Mouse (Mus musculus) MEL (cell line): ENCODE data around the gene Map2k5. TPM values are rescaled to one million over a fixed set of nuclear protein-coding genes. Genes with fewer than 3 reads are reported as not detected.

Experiments used
- DNase-seq: peaks from one replicate; pipeline ENCODE4 v3.0.0; 2011; ENCODE audit warnings: low read depth, low spot score
- H3K27ac ChIP-seq: 2 replicates; pipeline ENCODE4 v1.5.1; 2012; ENCODE audit warnings: low read depth, mild to moderate bottlenecking, control low read depth, low read length, moderate library complexity; ENCODE audit not compliant: control insufficient read depth
- H3K27me3 ChIP-seq, 2 experiments: fragments of 150-350 bp in 1 of 2; sonication (generic) in 1 of 2; 2 replicates each; pipeline ENCODE4 v1.6.1; 2012; ENCODE audit warnings: low read length in 2 of 2, mild to moderate bottlenecking in 2 of 2, improper control_type of control experiment in 1 of 2, moderate library complexity in 1 of 2; ENCODE audit not compliant: insufficient read depth in 2 of 2, control insufficient read depth in 1 of 2
- H3K36me3 ChIP-seq, 2 experiments: 2 replicates each; pipeline ENCODE4 v1.6.1; 2012 to 2014; ENCODE audit warnings: low read length in 2 of 2, improper control_type of control experiment in 1 of 2, inconsistent platforms in 1 of 2, mild to moderate bottlenecking in 1 of 2; ENCODE audit not compliant: insufficient read depth in 2 of 2, control insufficient read depth in 1 of 2
- H3K4me1 ChIP-seq, 2 experiments: fragments of 150-350 bp in 1 of 2; sonication (generic) in 1 of 2; 2 replicates each; pipeline ENCODE4 v1.6.1; 2012; ENCODE audit warnings: low read length in 2 of 2, improper control_type of control experiment in 1 of 2, mild to moderate bottlenecking in 1 of 2; ENCODE audit not compliant: insufficient read depth in 2 of 2, control insufficient read depth in 1 of 2
- H3K4me3 ChIP-seq, 2 experiments: fragments of 150-350 bp in 1 of 2; sonication (generic) in 1 of 2; 2 replicates each; pipeline ENCODE4 v1.5.1; 2012; ENCODE audit warnings: low read depth in 2 of 2, low read length in 2 of 2, mild to moderate bottlenecking in 2 of 2, moderate library complexity in 2 of 2, control low read depth in 1 of 2, improper control_type of control experiment in 1 of 2; ENCODE audit not compliant: control insufficient read depth in 1 of 2, insufficient read depth in 1 of 2
- H3K79me2 ChIP-seq: 2 replicates; pipeline ENCODE4 v1.6.1; 2012; ENCODE audit warnings: mild to moderate bottlenecking, low read length, moderate library complexity; ENCODE audit not compliant: control insufficient read depth, poor library complexity, insufficient read depth
- H3K9ac ChIP-seq: 2 replicates; pipeline ENCODE4 v1.6.1; 2012; ENCODE audit warnings: low read depth, mild to moderate bottlenecking, control low read depth, low read length, moderate library complexity; ENCODE audit not compliant: control insufficient read depth, poor library complexity, severe bottlenecking
- H3K9me3 ChIP-seq: fragments of 150-350 bp; sonication (generic); replicated peaks from 2 replicates; pipeline ENCODE4 v1.6.1; 2012; ENCODE audit warnings: mild to moderate bottlenecking, low read length, improper control_type of control experiment, moderate library complexity; ENCODE audit not compliant: insufficient read depth
- CHD2 ChIP-seq: IDR thresholded peaks from 2 replicates; pipeline ENCODE4 v1.6.1; 2011; ENCODE audit warnings: low read length, improper control_type of control experiment
- E2F4 ChIP-seq: IDR thresholded peaks from 2 replicates; pipeline ENCODE4 v1.6.1; 2011; ENCODE audit warnings: low read depth, low read length, improper control_type of control experiment, borderline replicate concordance
- EP300 ChIP-seq, 2 experiments: IDR thresholded peaks; 2 replicates each; pipeline ENCODE4 v1.6.1; 2011; ENCODE audit warnings: improper control_type of control experiment in 2 of 2, low read length in 2 of 2, low read depth in 1 of 2, mild to moderate bottlenecking in 1 of 2
- ETS1 ChIP-seq: IDR thresholded peaks from 2 replicates; pipeline ENCODE4 v1.6.1; 2012; ENCODE audit warnings: low read depth, mild to moderate bottlenecking, inconsistent platforms, low read length, improper control_type of control experiment, moderate library complexity
- GATA1 ChIP-seq: IDR thresholded peaks from 2 replicates; pipeline ENCODE4 v1.6.1; 2011; ENCODE audit warnings: low read depth, low read length, improper control_type of control experiment
- JUND ChIP-seq: IDR thresholded peaks from 2 replicates; pipeline ENCODE4 v1.6.1; 2011; ENCODE audit warnings: low read depth, mild to moderate bottlenecking, improper control_type of control experiment, low read length
- KAT2A ChIP-seq: conservative IDR thresholded peaks from 2 replicates; pipeline ENCODE4 v1.6.1; 2012; ENCODE audit warnings: low read depth, low read length, improper control_type of control experiment, inconsistent platforms
- MAX ChIP-seq: IDR thresholded peaks from 2 replicates; pipeline ENCODE4 v1.6.1; 2011; ENCODE audit warnings: low read length, improper control_type of control experiment
- MAZ ChIP-seq: IDR thresholded peaks from 2 replicates; pipeline ENCODE4 v1.6.1; 2012; ENCODE audit warnings: low read depth, mild to moderate bottlenecking, inconsistent platforms, low read length, improper control_type of control experiment
- MEF2A ChIP-seq: IDR thresholded peaks from 2 replicates; pipeline ENCODE4 v1.6.1; 2014; ENCODE audit warnings: low read depth, mild to moderate bottlenecking, inconsistent platforms, low read length, improper control_type of control experiment; ENCODE audit not compliant: poor library complexity, insufficient replicate concordance, severe bottlenecking; ENCODE audit errors: extremely low read depth
- MYB ChIP-seq: IDR thresholded peaks from 2 replicates; pipeline ENCODE4 v1.6.1; 2011; ENCODE audit warnings: mild to moderate bottlenecking, low read depth, low read length, improper control_type of control experiment
- MYC ChIP-seq: IDR thresholded peaks from 2 replicates; pipeline ENCODE4 v1.6.1; 2011; ENCODE audit warnings: low read depth, mild to moderate bottlenecking, low read length, improper control_type of control experiment, moderate library complexity
- NELFE ChIP-seq: IDR thresholded peaks from 2 replicates; pipeline ENCODE4 v1.6.1; 2011; ENCODE audit warnings: low read depth, low read length, improper control_type of control experiment
- NRF1 ChIP-seq: IDR thresholded peaks from 2 replicates; pipeline ENCODE4 v1.6.1; 2014; ENCODE audit warnings: low read depth, mild to moderate bottlenecking, inconsistent platforms, low read length, improper control_type of control experiment, moderate library complexity; ENCODE audit not compliant: poor library complexity, insufficient read depth, severe bottlenecking
- POLR2A ChIP-seq, 2 experiments: IDR thresholded peaks; 2 replicates each; pipeline ENCODE4 v1.6.1; 2011 to 2012; ENCODE audit warnings: low read length in 2 of 2, mild to moderate bottlenecking in 2 of 2, control low read depth in 1 of 2, improper control_type of control experiment in 1 of 2, low read depth in 1 of 2, moderate library complexity in 1 of 2; ENCODE audit not compliant: control insufficient read depth in 1 of 2, insufficient read depth in 1 of 2, poor library complexity in 1 of 2
- POLR2AphosphoS5 ChIP-seq: IDR thresholded peaks from 2 replicates; pipeline ENCODE4 v1.6.1; 2012; ENCODE audit warnings: low read depth, borderline replicate concordance, mild to moderate bottlenecking, inconsistent platforms, low read length, moderate library complexity, mixed read lengths
- SIN3A ChIP-seq: IDR thresholded peaks from 2 replicates; pipeline ENCODE4 v1.6.1; 2012; ENCODE audit warnings: low read length, improper control_type of control experiment, inconsistent platforms
- UBTF ChIP-seq: IDR thresholded peaks from 2 replicates; pipeline ENCODE4 v1.6.1; 2012; ENCODE audit warnings: low read depth, mild to moderate bottlenecking, inconsistent platforms, low read length, improper control_type of control experiment, moderate library complexity, borderline replicate concordance; ENCODE audit not compliant: insufficient read depth
- USF2 ChIP-seq, 2 experiments: IDR thresholded peaks; 2 replicates each; pipeline ENCODE4 v1.6.1; 2011 to 2012; ENCODE audit warnings: improper control_type of control experiment in 2 of 2, low read length in 2 of 2, borderline replicate concordance in 1 of 2, inconsistent platforms in 1 of 2, low read depth in 1 of 2, mild to moderate bottlenecking in 1 of 2; ENCODE audit not compliant: insufficient read depth in 1 of 2
- ZC3H11A ChIP-seq: IDR thresholded peaks from 2 replicates; pipeline ENCODE4 v1.6.1; 2012; ENCODE audit warnings: low read depth, mild to moderate bottlenecking, inconsistent platforms, low read length, improper control_type of control experiment
- polyA plus RNA-seq, 2 experiments: library from polyadenylated mRNA; stranded (reverse) in 1 of 2; unstranded in 1 of 2; fragments of >175 nt in 1 of 2; fragments of >200 nt in 1 of 2; gene quantifications; 2 replicates each; pipeline versions ENCODE4 v1.2.1 to v1.2.4; 2012; ENCODE audit warnings: low replicate concordance in 2 of 2, low read depth in 1 of 2; ENCODE audit not compliant: insufficient read length in 2 of 2, insufficient read depth in 1 of 2, missing spikeins in 1 of 2
- total RNA-seq: library from RNA; depleted of rRNA; stranded (reverse); fragments of 300-350 nt; gene quantifications from 2 replicates; pipeline ENCODE4 v1.2.3, GENCODE M21; 2012

The Map2k5 gene
- total and polyA plus RNA-seq, 3 experiments, result 9.6 to 29.1 TPM; not detected in 1

GRCm38 (mm10) chr9:63309956-63310355, 67.7 kb downstream of the Map2k5 start:
- no peak for DNase-seq

GRCm38 (mm10) chr9:63309008-63309407, 68.7 kb downstream of the Map2k5 start:
- no peak overlapping the region for H3K9ac ChIP-seq
- no peaks in the 10 kb centered on the region for H3K27me3 ChIP-seq
- no peak overlapping the region for H3K27ac ChIP-seq
- H3K36me3 ChIP-seq, result no peaks in the 10 kb centered on the region
- no peaks in the 10 kb centered on the region for H3K4me1 ChIP-seq
- TF ChIP-seq MEF2A (no peak), MAX (no peak), POLR2A (IDR thresholded peaks at IDR 0.05; ENCODE audit: control insufficient read depth in 1 of 2, insufficient read depth in 1 of 2, low read depth in 1 of 2, low read length in 2 of 2, poor library complexity in 1 of 2) (no peak), MYC (no peak), JUND (no peak), MYB (no peak), EP300 (IDR thresholded peaks at IDR 0.05; ENCODE audit: low read depth in 1 of 2, low read length in 2 of 2) (no peak)
- H3K9me3 ChIP-seq, result no peaks in the 10 kb centered on the region
- no peaks in the 10 kb centered on the region for H3K79me2 ChIP-seq
- no peak for DNase-seq
- no peak overlapping the region for H3K4me3 ChIP-seq

More at GRCm38 (mm10) chr9:63309956-63310355, 67.7 kb downstream of the Map2k5 start:
- no peaks in the 10 kb centered on the region for H3K27me3 ChIP-seq
- TF ChIP-seq KAT2A (no peak), NRF1 (no peak), SIN3A (no peak), ZC3H11A (no peak), USF2 (IDR thresholded peaks at IDR 0.05; ENCODE audit: borderline replicate concordance in 1 of 2, insufficient read depth in 1 of 2, low read depth in 1 of 2, low read length in 2 of 2) (no peak), GATA1 (no peak), MYB (no peak), MAX (no peak), E2F4 (no peak), ETS1 (no peak), JUND (no peak)
- no peak overlapping the region for H3K27ac ChIP-seq
- H3K36me3 ChIP-seq, result no peaks in the 10 kb centered on the region
- no peak overlapping the region for H3K9ac ChIP-seq
- H3K4me3 ChIP-seq, result no peak overlapping the region
- H3K4me1 ChIP-seq, result no peaks in the 10 kb centered on the region
- H3K9me3 ChIP-seq, result no peaks in the 10 kb centered on the region
- no peaks in the 10 kb centered on the region for H3K79me2 ChIP-seq

GRCm38 (mm10) chr9:63308441-63308840, 69.3 kb downstream of the Map2k5 start:
- H3K9me3 ChIP-seq, result no peaks in the 10 kb centered on the region
- no peak overlapping the region for H3K4me3 ChIP-seq
- no peak overlapping the region for H3K9ac ChIP-seq
- no peaks in the 10 kb centered on the region for H3K4me1 ChIP-seq
- H3K36me3 ChIP-seq, result no peaks in the 10 kb centered on the region
- H3K27ac ChIP-seq, result no peak overlapping the region
- no peaks in the 10 kb centered on the region for H3K27me3 ChIP-seq
- TF ChIP-seq MYC, result no peak
- no peak for TF ChIP-seq ZC3H11A
- TF ChIP-seq CHD2, result no peak
- TF ChIP-seq POLR2A (IDR thresholded peaks at IDR 0.05; ENCODE audit: control insufficient read depth in 1 of 2, insufficient read depth in 1 of 2, low read depth in 1 of 2, low read length in 2 of 2, poor library complexity in 1 of 2), result no peak
- TF ChIP-seq UBTF, result no peak
- no peak for TF ChIP-seq POLR2AphosphoS5
- no peak for TF ChIP-seq NELFE
- TF ChIP-seq JUND, result no peak
- no peak for TF ChIP-seq MAZ
- TF ChIP-seq, all 39 proteins: peak for 0
- no peak for DNase-seq
- H3K79me2 ChIP-seq, result no peaks in the 10 kb centered on the region
